Mouse (Mus musculus) MEL (cell line): Measurements from ENCODE around the gene Frmd4a. TPM values are rescaled to one million over a fixed set of nuclear protein-coding genes. Genes with fewer than 3 reads are reported as not detected.

Source experiments
- DNase-seq: peaks from one replicate; pipeline ENCODE4 v3.0.0; 2011; ENCODE audit warnings: low read depth, low spot score
- H3K27ac ChIP-seq: 2 replicates; pipeline ENCODE4 v1.5.1; 2012; ENCODE audit warnings: low read depth, mild to moderate bottlenecking, control low read depth, low read length, moderate library complexity; ENCODE audit not compliant: control insufficient read depth
- H3K27me3 ChIP-seq, 2 experiments: fragments of 150-350 bp in 1 of 2; sonication (generic) in 1 of 2; 2 replicates each; pipeline ENCODE4 v1.6.1; 2012; ENCODE audit warnings: low read length in 2 of 2, mild to moderate bottlenecking in 2 of 2, improper control_type of control experiment in 1 of 2, moderate library complexity in 1 of 2; ENCODE audit not compliant: insufficient read depth in 2 of 2, control insufficient read depth in 1 of 2
- H3K36me3 ChIP-seq, 2 experiments: 2 replicates each; pipeline ENCODE4 v1.6.1; 2012 to 2014; ENCODE audit warnings: low read length in 2 of 2, improper control_type of control experiment in 1 of 2, inconsistent platforms in 1 of 2, mild to moderate bottlenecking in 1 of 2; ENCODE audit not compliant: insufficient read depth in 2 of 2, control insufficient read depth in 1 of 2
- H3K4me1 ChIP-seq, 2 experiments: fragments of 150-350 bp in 1 of 2; sonication (generic) in 1 of 2; 2 replicates each; pipeline ENCODE4 v1.6.1; 2012; ENCODE audit warnings: low read length in 2 of 2, improper control_type of control experiment in 1 of 2, mild to moderate bottlenecking in 1 of 2; ENCODE audit not compliant: insufficient read depth in 2 of 2, control insufficient read depth in 1 of 2
- H3K4me3 ChIP-seq, 2 experiments: fragments of 150-350 bp in 1 of 2; sonication (generic) in 1 of 2; 2 replicates each; pipeline ENCODE4 v1.5.1; 2012; ENCODE audit warnings: low read depth in 2 of 2, low read length in 2 of 2, mild to moderate bottlenecking in 2 of 2, moderate library complexity in 2 of 2, control low read depth in 1 of 2, improper control_type of control experiment in 1 of 2; ENCODE audit not compliant: control insufficient read depth in 1 of 2, insufficient read depth in 1 of 2
- H3K79me2 ChIP-seq: 2 replicates; pipeline ENCODE4 v1.6.1; 2012; ENCODE audit warnings: mild to moderate bottlenecking, low read length, moderate library complexity; ENCODE audit not compliant: control insufficient read depth, poor library complexity, insufficient read depth
- H3K9ac ChIP-seq: 2 replicates; pipeline ENCODE4 v1.6.1; 2012; ENCODE audit warnings: low read depth, mild to moderate bottlenecking, control low read depth, low read length, moderate library complexity; ENCODE audit not compliant: control insufficient read depth, poor library complexity, severe bottlenecking
- H3K9me3 ChIP-seq: fragments of 150-350 bp; sonication (generic); replicated peaks from 2 replicates; pipeline ENCODE4 v1.6.1; 2012; ENCODE audit warnings: mild to moderate bottlenecking, low read length, improper control_type of control experiment, moderate library complexity; ENCODE audit not compliant: insufficient read depth
- CHD1 ChIP-seq: IDR thresholded peaks from 2 replicates; pipeline ENCODE4 v1.6.1; 2012; ENCODE audit warnings: low read depth, mild to moderate bottlenecking, inconsistent platforms, low read length, improper control_type of control experiment
- CHD2 ChIP-seq: IDR thresholded peaks from 2 replicates; pipeline ENCODE4 v1.6.1; 2011; ENCODE audit warnings: low read length, improper control_type of control experiment
- ETS1 ChIP-seq: IDR thresholded peaks from 2 replicates; pipeline ENCODE4 v1.6.1; 2012; ENCODE audit warnings: low read depth, mild to moderate bottlenecking, inconsistent platforms, low read length, improper control_type of control experiment, moderate library complexity
- GABPA ChIP-seq: IDR thresholded peaks from 2 replicates; pipeline ENCODE4 v1.6.1; 2012; ENCODE audit warnings: low read depth, mild to moderate bottlenecking, inconsistent platforms, low read length, improper control_type of control experiment, moderate library complexity
- HCFC1 ChIP-seq: IDR thresholded peaks from 2 replicates; pipeline ENCODE4 v1.6.1; 2012; ENCODE audit warnings: low read depth, mild to moderate bottlenecking, inconsistent platforms, low read length, improper control_type of control experiment, moderate library complexity
- KAT2A ChIP-seq: conservative IDR thresholded peaks from 2 replicates; pipeline ENCODE4 v1.6.1; 2012; ENCODE audit warnings: low read depth, low read length, improper control_type of control experiment, inconsistent platforms
- MAX ChIP-seq: IDR thresholded peaks from 2 replicates; pipeline ENCODE4 v1.6.1; 2011; ENCODE audit warnings: low read length, improper control_type of control experiment
- MAZ ChIP-seq: IDR thresholded peaks from 2 replicates; pipeline ENCODE4 v1.6.1; 2012; ENCODE audit warnings: low read depth, mild to moderate bottlenecking, inconsistent platforms, low read length, improper control_type of control experiment
- MEF2A ChIP-seq: IDR thresholded peaks from 2 replicates; pipeline ENCODE4 v1.6.1; 2014; ENCODE audit warnings: low read depth, mild to moderate bottlenecking, inconsistent platforms, low read length, improper control_type of control experiment; ENCODE audit not compliant: poor library complexity, insufficient replicate concordance, severe bottlenecking; ENCODE audit errors: extremely low read depth
- MYB ChIP-seq: IDR thresholded peaks from 2 replicates; pipeline ENCODE4 v1.6.1; 2011; ENCODE audit warnings: mild to moderate bottlenecking, low read depth, low read length, improper control_type of control experiment
- MYC ChIP-seq: IDR thresholded peaks from 2 replicates; pipeline ENCODE4 v1.6.1; 2011; ENCODE audit warnings: low read depth, mild to moderate bottlenecking, low read length, improper control_type of control experiment, moderate library complexity
- NRF1 ChIP-seq: IDR thresholded peaks from 2 replicates; pipeline ENCODE4 v1.6.1; 2014; ENCODE audit warnings: low read depth, mild to moderate bottlenecking, inconsistent platforms, low read length, improper control_type of control experiment, moderate library complexity; ENCODE audit not compliant: poor library complexity, insufficient read depth, severe bottlenecking
- SIN3A ChIP-seq: IDR thresholded peaks from 2 replicates; pipeline ENCODE4 v1.6.1; 2012; ENCODE audit warnings: low read length, improper control_type of control experiment, inconsistent platforms
- SMC3 ChIP-seq: IDR thresholded peaks from 2 replicates; pipeline ENCODE4 v1.6.1; 2011; ENCODE audit warnings: low read depth, low read length, improper control_type of control experiment
- TAL1 ChIP-seq: IDR thresholded peaks from 2 replicates; pipeline ENCODE4 v1.6.1; 2012; ENCODE audit warnings: mild to moderate bottlenecking, inconsistent platforms, low read length, moderate library complexity, mixed read lengths
- TBP ChIP-seq: IDR thresholded peaks from 2 replicates; pipeline ENCODE4 v1.8.0; 2011; ENCODE audit warnings: low read depth, low read length, improper control_type of control experiment
- TCF12 ChIP-seq: IDR thresholded peaks from 2 replicates; pipeline ENCODE4 v1.6.1; 2014; ENCODE audit warnings: low read depth, mild to moderate bottlenecking, inconsistent platforms, low read length, improper control_type of control experiment, moderate library complexity
- USF1 ChIP-seq: IDR thresholded peaks from 2 replicates; pipeline ENCODE4 v1.6.1; 2014; ENCODE audit warnings: low read depth, mild to moderate bottlenecking, inconsistent platforms, low read length, improper control_type of control experiment, moderate library complexity
- USF2 ChIP-seq, 2 experiments: IDR thresholded peaks; 2 replicates each; pipeline ENCODE4 v1.6.1; 2011 to 2012; ENCODE audit warnings: improper control_type of control experiment in 2 of 2, low read length in 2 of 2, borderline replicate concordance in 1 of 2, inconsistent platforms in 1 of 2, low read depth in 1 of 2, mild to moderate bottlenecking in 1 of 2; ENCODE audit not compliant: insufficient read depth in 1 of 2
- ZC3H11A ChIP-seq: IDR thresholded peaks from 2 replicates; pipeline ENCODE4 v1.6.1; 2012; ENCODE audit warnings: low read depth, mild to moderate bottlenecking, inconsistent platforms, low read length, improper control_type of control experiment
- ZMIZ1 ChIP-seq: IDR thresholded peaks from 2 replicates; pipeline ENCODE4 v1.6.1; 2012; ENCODE audit warnings: low read depth, mild to moderate bottlenecking, inconsistent platforms, low read length, improper control_type of control experiment, moderate library complexity
- polyA plus RNA-seq, 2 experiments: library from polyadenylated mRNA; stranded (reverse) in 1 of 2; unstranded in 1 of 2; fragments of >175 nt in 1 of 2; fragments of >200 nt in 1 of 2; gene quantifications; 2 replicates each; pipeline versions ENCODE4 v1.2.1 to v1.2.4; 2012; ENCODE audit warnings: low replicate concordance in 2 of 2, low read depth in 1 of 2; ENCODE audit not compliant: insufficient read length in 2 of 2, insufficient read depth in 1 of 2, missing spikeins in 1 of 2
- total RNA-seq: library from RNA; depleted of rRNA; stranded (reverse); fragments of 300-350 nt; gene quantifications from 2 replicates; pipeline ENCODE4 v1.2.3, GENCODE M21; 2012

The Frmd4a gene
- total and polyA plus RNA-seq, 3 experiments, result 6.4 to 14.4 TPM; not detected in 1

DNA sequence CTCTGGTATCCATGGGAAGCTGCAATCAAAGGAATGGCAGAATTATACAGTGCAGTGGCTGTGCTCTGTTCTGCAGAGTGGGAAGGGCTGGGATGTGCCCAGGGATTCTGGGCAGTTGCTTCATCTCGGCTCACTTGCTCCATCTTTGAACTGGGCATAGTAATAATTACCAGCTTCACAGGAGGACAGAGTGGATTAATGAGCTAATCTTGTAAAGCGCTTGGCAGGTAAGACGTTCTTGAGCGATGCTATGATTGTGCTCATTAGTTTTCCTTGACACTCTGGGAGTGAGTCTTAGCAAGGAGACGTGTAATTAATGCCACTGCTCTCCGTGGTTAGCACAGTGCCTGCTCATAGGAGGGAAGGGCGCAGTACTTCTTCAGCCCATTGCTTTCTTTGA, 54.3 kb downstream of the Frmd4a start:
- Histone ChIP-seq H3K27me3 (peaks cover 0 to 2% of the 10 kb centered on the region in 2 experiments; a peak in 1 of 4 replicates), H3K4me3 (no peak overlapping the region), H3K4me1 (no peaks in the 10 kb centered on the region), H3K27ac (no peak overlapping the region), H3K36me3 (no peaks in the 10 kb centered on the region), H3K79me2 (no peaks in the 10 kb centered on the region), H3K9me3 (no peaks in the 10 kb centered on the region), H3K9ac (no peak overlapping the region)
- TF ChIP-seq TCF12 (no peak), SMC3 (no peak), TAL1 (no peak), MEF2A (no peak), NRF1 (no peak), KAT2A (no peak), SIN3A (no peak), HCFC1 (no peak), ZC3H11A (no peak), MAX (no peak), USF2 (IDR thresholded peaks at IDR 0.05; ENCODE audit: borderline replicate concordance in 1 of 2, insufficient read depth in 1 of 2, low read depth in 1 of 2, low read length in 2 of 2) (no peak), CHD1 (no peak), TBP (no peak)
- DNase-seq, result no peak

- no peaks in the 10 kb centered on the region for H3K79me2 ChIP-seq
- H3K4me3 ChIP-seq, result no peak overlapping the region
- no peak for DNase-seq
- H3K9me3 ChIP-seq, result no peaks in the 10 kb centered on the region
- H3K9ac ChIP-seq, result no peak overlapping the region
- no peaks in the 10 kb centered on the region for H3K27me3 ChIP-seq
- no peaks in the 10 kb centered on the region for H3K4me1 ChIP-seq
- no peaks in the 10 kb centered on the region for H3K36me3 ChIP-seq
- no peak overlapping the region for H3K27ac ChIP-seq
- no peak for TF ChIP-seq TBP
- TF ChIP-seq CHD2, result no peak
- no peak for TF ChIP-seq MAZ
- no peak for TF ChIP-seq ZMIZ1
- TF ChIP-seq GABPA, result no peak
- no peak for TF ChIP-seq ZC3H11A
- no peak for TF ChIP-seq USF1
- no peak for TF ChIP-seq MYB
- TF ChIP-seq MYC, result no peak
- no peak for TF ChIP-seq ETS1
- TF ChIP-seq TCF12, result no peak
These were observed 66.4 kb downstream of the Frmd4a start for GRCm38 (mm10) chr2:4083877-4084276.
